Mouse (Mus musculus): Measurements from ENCODE around the gene Ccdc182.

DNA sequence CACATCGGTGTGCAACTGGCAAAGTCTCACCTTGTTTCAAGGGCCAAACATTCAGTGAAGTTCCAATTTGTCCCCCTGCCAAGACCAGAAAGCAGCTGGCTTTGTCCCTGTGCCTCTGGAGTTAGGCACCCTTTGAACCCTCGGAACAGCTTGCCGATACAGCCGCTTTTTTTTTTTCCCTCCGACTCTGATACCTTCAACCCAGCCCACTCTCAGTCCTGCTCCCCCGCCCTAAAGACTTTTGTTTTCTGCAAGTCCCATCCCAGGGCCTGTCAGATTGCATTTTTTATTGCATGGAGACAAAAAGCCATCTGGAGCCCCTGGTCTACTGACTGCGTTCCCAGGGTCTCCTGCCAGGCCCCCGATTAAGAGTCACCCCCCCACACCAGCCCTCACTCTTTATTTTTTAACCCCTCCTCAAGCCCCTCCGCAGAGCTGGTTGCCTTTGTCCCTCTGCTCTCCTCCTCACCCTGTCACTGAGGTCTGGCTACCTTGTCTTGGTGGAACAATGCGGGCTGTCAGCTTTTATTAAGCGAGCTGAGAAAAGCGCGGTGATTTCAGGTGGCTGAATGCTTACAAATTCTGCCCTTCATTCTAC is 18.9 kb upstream of the Ccdc182 start:
- no peak for TF ChIP-seq CTCF (IDR thresholded peaks at IDR 0.05; ENCODE audit: low read depth)
- no peak for TF ChIP-seq EP300 (IDR thresholded peaks at IDR 0.05; ENCODE audit: low read depth)
